ENCODE assay signal across 16 mouse cellular contexts in genomic region chr10:8810496-8810895, GRCm38 (mm10).
"Had no signal": no experiment of that assay in that cellular context is flagged by ENCODE, and none has a peak within 500 bp of the region (broad histone marks: within the 10 kb centered on the region; RNA-seq: fewer than 3 reads in every experiment).

No protein-coding gene starts in this region.

- H3K36me3 ChIP-seq: intestine, embryonic 15.5 days; liver, embryonic 13.5 days; lung, embryonic 15.5 days; neural tube, embryonic 13.5 days had no signal

- H3K27ac ChIP-seq: intestine, embryonic 15.5 days; layer of hippocampus, adult 2 months; limb, embryonic 12.5 days; liver, embryonic 13.5 days; lung, embryonic 15.5 days; neural tube, embryonic 13.5 days had no signal

- H3K27me3 ChIP-seq: intestine, embryonic 15.5 days; limb, embryonic 12.5 days; liver, embryonic 13.5 days; lung, embryonic 15.5 days; megakaryocyte, embryonic 14.5 days; neural tube, embryonic 13.5 days had no signal

- DNase-seq: kidney, postnatal 4 days; liver; liver, embryonic 13.5 days; liver, postnatal 0 days; lung, postnatal 14 days; retina, postnatal 1 day; right cerebral cortex, postnatal 4 days; spleen, adult 18-20 months; thymus, adult 18-20 months; thymus, postnatal 14 days had no signal

- ATAC-seq: intestine, embryonic 15.5 days; liver, postnatal 0 days had no signal

- H3K4me3 ChIP-seq: intestine, embryonic 15.5 days; layer of hippocampus, adult 2 months; limb, embryonic 12.5 days; liver, embryonic 13.5 days; lung, embryonic 15.5 days; megakaryocyte, embryonic 14.5 days; neural tube, embryonic 13.5 days had no signal

- H3K9me3 ChIP-seq: intestine, embryonic 15.5 days; limb, embryonic 12.5 days; liver, embryonic 13.5 days; lung, embryonic 15.5 days; megakaryocyte, embryonic 14.5 days; neural tube, embryonic 13.5 days had no signal

- H3K9ac ChIP-seq: intestine, embryonic 15.5 days; limb, embryonic 12.5 days; liver, embryonic 13.5 days; liver, postnatal 0 days; lung, embryonic 15.5 days; neural tube, embryonic 13.5 days had no signal

- H3K4me1 ChIP-seq: liver, embryonic 13.5 days; megakaryocyte, embryonic 14.5 days; neural tube, embryonic 13.5 days had no signal

- H3K4me2 ChIP-seq: intestine, embryonic 15.5 days; limb, embryonic 12.5 days; liver, embryonic 13.5 days; lung, embryonic 15.5 days; neural tube, embryonic 13.5 days had no signal
